Mouse (Mus musculus) bone marrow macrophage, adult 2 months (primary cell): ENCODE data around the gene Tbxas1.

ENCODE experiments used
- CTCF ChIP-seq: IDR thresholded peaks from 2 replicates; pipeline ENCODE4 v1.5.1; 2012; ENCODE audit warnings: low read depth, mild to moderate bottlenecking, low read length, moderate library complexity
- POLR2A ChIP-seq: IDR thresholded peaks from 2 replicates; pipeline ENCODE4 v1.6.1; 2012; ENCODE audit warnings: mild to moderate bottlenecking, low read depth, low read length, borderline replicate concordance

DNA sequence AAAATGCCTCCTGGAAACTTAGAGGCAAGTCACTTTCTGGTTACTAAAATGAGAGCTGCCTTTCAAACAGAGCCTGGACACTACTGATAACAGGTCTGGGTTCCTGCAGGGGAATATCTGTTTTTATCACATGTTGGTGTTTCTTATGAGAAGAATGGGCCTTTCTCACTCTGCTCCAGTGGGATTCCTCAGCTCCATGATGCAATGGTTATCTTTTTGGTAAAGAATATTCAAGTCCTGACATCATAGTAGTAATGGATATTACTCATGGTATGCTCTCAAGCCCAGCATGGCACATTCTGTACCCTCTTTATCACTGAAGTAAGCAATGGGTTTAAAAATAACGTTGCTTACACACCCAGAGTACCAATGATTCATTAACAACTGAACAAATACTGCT lies 40.0 kb upstream of the Tbxas1 start:
- TF ChIP-seq CTCF (no peak), POLR2A (no peak)
